Mouse (Mus musculus) midbrain, embryonic 16.5 days (tissue): ENCODE results near the gene Myh11. TPM values are rescaled to one million over a fixed set of nuclear protein-coding genes. Genes with fewer than 3 reads are reported as not detected.

Experiments used
- ATAC-seq: fragments of 200-750 bp; cut with Nextera tagmentation; 2 replicates; pipeline ENCODE4 v1.8.0; 2017; ENCODE audit warnings: moderate TSS enrichment
- H3K27ac ChIP-seq: fragments of 300-500 bp; sonication (generic); 2 replicates; pipeline ENCODE4 v1.5.1; 2014; ENCODE audit warnings: mild to moderate bottlenecking, low read length, mixed read lengths
- H3K27me3 ChIP-seq: fragments of 300-500 bp; sonication (generic); 2 replicates; pipeline ENCODE4 v1.6.1; 2014; ENCODE audit warnings: low read depth, low read length, mixed read lengths; ENCODE audit not compliant: control insufficient read depth, insufficient read depth
- H3K36me3 ChIP-seq: fragments of 300-500 bp; sonication (generic); 2 replicates; pipeline ENCODE4 v1.6.1; 2014; ENCODE audit warnings: mild to moderate bottlenecking, low read length, moderate library complexity, mixed read lengths; ENCODE audit not compliant: control insufficient read depth, insufficient read depth
- H3K4me1 ChIP-seq: fragments of 300-500 bp; sonication (generic); 2 replicates; pipeline ENCODE4 v1.6.1; 2014; ENCODE audit warnings: mild to moderate bottlenecking, low read length, mixed read lengths; ENCODE audit not compliant: control insufficient read depth, insufficient read depth
- H3K4me2 ChIP-seq: fragments of 300-500 bp; sonication (generic); 2 replicates; pipeline ENCODE4 v1.6.1; 2014; ENCODE audit warnings: mild to moderate bottlenecking, low read length, mixed read lengths
- H3K4me3 ChIP-seq: fragments of 300-500 bp; sonication (generic); 2 replicates; pipeline ENCODE4 v1.5.1; 2014; ENCODE audit warnings: low read depth, mild to moderate bottlenecking, low read length, moderate library complexity, mixed read lengths
- H3K9ac ChIP-seq: fragments of 300-500 bp; sonication (generic); 2 replicates; pipeline ENCODE4 v1.6.1; 2014; ENCODE audit warnings: low read depth, low read length, mixed read lengths
- H3K9me3 ChIP-seq: fragments of 300-500 bp; sonication (generic); replicated peaks from 2 replicates; pipeline ENCODE4 v1.6.1; 2014; ENCODE audit warnings: mild to moderate bottlenecking, low read length, mixed read lengths; ENCODE audit not compliant: control insufficient read depth, poor library complexity, severe bottlenecking
- WGBS: fragments of 180-500 bp; shearing (Covaris S2); extraction: QIAGEN DNeasy Blood & Tissue Kit; methylation state at CpG from one replicate; pipeline ENCODE4 v1.1.7; 2014; 5-methylcytosine and 5-hydroxymethylcytosine counted together
- polyA plus RNA-seq: library from polyadenylated mRNA; unstranded; fragments of >200 nt; fragmentation: Nextera tagmentation; extraction: Ambion mirVana; gene quantifications from 2 replicates; pipeline ENCODE4 v1.2.1, GENCODE M21; 2015

Gene Myh11
- polyA plus RNA-seq, 1 experiment from 2014 or later: 0.59 TPM

GRCm38 (mm10) chr16:14308245-14309073 is 17.3 kb upstream of the Myh11 start:
- Histone ChIP-seq H3K4me1 (no peaks in the 10 kb centered on the region), H3K27ac (no peak overlapping the region), H3K36me3 (peaks cover 13% of the 10 kb centered on the region; the same call in 1 of the 2 replicates), H3K4me2 (no peak overlapping the region), H3K4me3 (no peak overlapping the region), H3K9ac (no peak overlapping the region), H3K27me3 (no peaks in the 10 kb centered on the region), H3K9me3 (no peaks in the 10 kb centered on the region)
- ATAC-seq: no peak
- WGBS: 92% methylated on average over 6 of the region's 6 CpGs

DNA sequence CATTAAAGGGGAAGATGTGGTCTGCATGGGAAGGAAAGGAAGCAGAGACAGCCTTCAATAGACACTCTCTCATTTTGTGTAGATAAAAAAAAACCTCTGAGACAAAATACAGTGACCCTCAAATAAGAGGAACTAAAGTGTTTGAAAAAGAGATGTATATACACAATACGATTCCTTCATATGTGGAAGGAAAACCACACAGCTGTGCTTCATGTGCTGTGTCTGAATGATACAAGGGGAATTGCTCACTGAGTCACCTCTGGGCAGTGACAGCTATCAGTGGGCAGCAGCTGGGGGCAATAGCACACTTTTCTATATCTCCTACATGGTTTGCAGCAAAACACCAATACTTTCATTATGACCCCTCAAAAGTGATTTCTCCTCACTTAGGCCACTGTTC is 16.2 kb upstream of the Myh11 start:
- no peak overlapping the region for H3K27ac ChIP-seq
- no peak overlapping the region for H3K4me2 ChIP-seq
- ATAC-seq: no peak
- no peak overlapping the region for H3K9ac ChIP-seq
- no peaks in the 10 kb centered on the region for H3K4me1 ChIP-seq
- no peaks in the 10 kb centered on the region for H3K9me3 ChIP-seq
- peaks cover 7% of the 10 kb centered on the region; the same call in 1 of the 2 replicates for H3K36me3 ChIP-seq
- H3K4me3 ChIP-seq: no peak overlapping the region
- WGBS: 94% methylated on average over 1 of the region's 1 CpGs
- H3K27me3 ChIP-seq: no peaks in the 10 kb centered on the region

DNA sequence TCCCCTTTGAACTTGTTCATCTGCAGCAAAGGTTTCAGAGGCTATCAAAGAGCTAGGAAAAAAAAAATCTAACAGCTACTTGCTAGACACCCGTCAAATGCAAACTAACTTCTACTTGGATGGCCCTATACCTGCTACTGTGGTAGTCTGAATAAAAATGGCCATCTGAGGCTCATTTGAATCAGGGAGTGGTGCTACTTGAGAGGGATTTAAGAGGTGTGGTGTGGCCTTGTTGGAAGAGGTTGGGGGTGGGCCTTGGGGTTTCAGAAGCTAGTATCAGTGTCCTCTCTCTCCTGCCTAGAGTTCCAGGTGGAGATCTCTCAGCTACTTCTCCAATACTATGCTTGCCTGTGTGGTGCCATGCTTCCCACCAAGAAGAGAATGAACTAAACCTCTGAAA is 15.3 kb upstream of the Myh11 start:
- no peak overlapping the region for H3K4me2 ChIP-seq
- 77% methylated on average over 1 of the region's 1 CpGs for WGBS
- H3K4me1 ChIP-seq: no peaks in the 10 kb centered on the region
- no peak overlapping the region for H3K9ac ChIP-seq
- no peak for ATAC-seq
- H3K27ac ChIP-seq: no peak overlapping the region
- no peaks in the 10 kb centered on the region for H3K9me3 ChIP-seq
- H3K4me3 ChIP-seq: no peak overlapping the region
- H3K36me3 ChIP-seq: peaks cover 3% of the 10 kb centered on the region; the same call in 1 of the 2 replicates
- no peaks in the 10 kb centered on the region for H3K27me3 ChIP-seq

DNA sequence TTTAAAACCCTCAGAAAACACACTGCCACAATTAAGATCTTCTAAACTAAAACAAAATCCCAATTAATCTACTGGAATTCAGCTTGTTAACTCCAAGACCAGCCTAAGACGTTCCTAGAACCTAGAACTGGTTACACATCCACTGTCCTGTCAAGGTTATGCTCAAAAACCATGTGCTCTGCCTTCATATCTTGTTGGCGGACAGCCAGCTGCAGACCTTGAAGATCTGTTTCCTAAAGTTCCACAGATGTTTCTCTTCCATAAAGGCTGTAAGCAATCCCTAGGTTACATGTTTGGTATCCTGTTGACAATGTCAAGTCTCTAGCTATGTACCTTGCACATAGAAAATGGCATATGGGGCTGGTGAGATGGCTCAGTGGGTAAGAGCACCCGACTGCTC is 13.6 kb upstream of the Myh11 start:
- no peak overlapping the region for H3K4me3 ChIP-seq
- no peaks in the 10 kb centered on the region for H3K27me3 ChIP-seq
- no peak overlapping the region for H3K9ac ChIP-seq
- ATAC-seq: no peak
- 97% methylated on average over 3 of the region's 3 CpGs for WGBS
- H3K4me2 ChIP-seq: no peak overlapping the region
- no peaks in the 10 kb centered on the region for H3K4me1 ChIP-seq
- no peak overlapping the region for H3K27ac ChIP-seq
- H3K36me3 ChIP-seq: peaks cover 13% of the 10 kb centered on the region; the same call in 1 of the 2 replicates
- no peaks in the 10 kb centered on the region for H3K9me3 ChIP-seq

- Histone ChIP-seq H3K27me3 (no peaks in the 10 kb centered on the region), H3K36me3 (peaks cover 18% of the 10 kb centered on the region), H3K9ac (no peak overlapping the region), H3K4me2 (no peak overlapping the region), H3K9me3 (no peaks in the 10 kb centered on the region), H3K27ac (no peak overlapping the region), H3K4me3 (no peak overlapping the region), H3K4me1 (no peaks in the 10 kb centered on the region)
- ATAC-seq: no peak
- 62% methylated on average over 7 of the region's 7 CpGs for WGBS
These were observed 12.5 kb upstream of the Myh11 start for GRCm38 (mm10) chr16:14303676-14304075.

DNA sequence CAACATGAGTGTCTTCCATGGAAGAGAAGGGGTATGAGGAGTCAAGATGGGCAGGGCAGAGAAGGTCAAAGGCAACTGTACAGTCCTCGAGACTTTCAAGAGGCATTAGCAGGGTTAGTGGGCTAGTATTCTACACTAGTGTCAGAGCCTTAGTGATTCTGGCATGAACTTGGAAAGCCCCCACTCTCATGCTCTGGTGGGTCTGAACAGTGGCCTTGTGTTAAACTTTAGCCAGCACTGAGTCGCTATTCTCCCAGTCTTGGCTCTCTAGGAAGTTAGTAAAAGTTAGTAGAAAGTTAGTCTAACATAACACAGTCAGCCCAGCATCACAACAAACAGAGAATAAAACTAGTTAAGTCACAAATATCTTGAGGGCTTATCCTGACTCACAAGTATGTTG is 12.0 kb upstream of the Myh11 start:
- Histone ChIP-seq H3K9me3 (no peaks in the 10 kb centered on the region), H3K27me3 (no peaks in the 10 kb centered on the region), H3K4me3 (no peak overlapping the region), H3K27ac (no peak overlapping the region), H3K4me1 (no peaks in the 10 kb centered on the region), H3K9ac (no peak overlapping the region), H3K4me2 (no peak overlapping the region), H3K36me3 (peaks cover 18% of the 10 kb centered on the region)
- ATAC-seq: no peak
- 83% methylated on average over 2 of the region's 2 CpGs for WGBS

- peaks cover 21% of the 10 kb centered on the region for H3K36me3 ChIP-seq
- H3K4me1 ChIP-seq: no peaks in the 10 kb centered on the region
- no peak for ATAC-seq
- no peak overlapping the region for H3K9ac ChIP-seq
- WGBS: 98% methylated on average over 4 of the region's 4 CpGs
- no peaks in the 10 kb centered on the region for H3K27me3 ChIP-seq
- no peak overlapping the region for H3K4me2 ChIP-seq
- H3K9me3 ChIP-seq: no peaks in the 10 kb centered on the region
- H3K4me3 ChIP-seq: no peak overlapping the region
- H3K27ac ChIP-seq: no peak overlapping the region
These were observed 7.3 kb upstream of the Myh11 start for GRCm38 (mm10) chr16:14298461-14298860.

- Histone ChIP-seq H3K4me1 (no peaks in the 10 kb centered on the region), H3K4me2 (no peak overlapping the region), H3K27me3 (no peaks in the 10 kb centered on the region), H3K4me3 (no peak overlapping the region), H3K36me3 (peaks cover 21% of the 10 kb centered on the region), H3K27ac (no peak overlapping the region), H3K9me3 (no peaks in the 10 kb centered on the region), H3K9ac (no peak overlapping the region)
- ATAC-seq: no peak
- WGBS: 88% methylated on average over 4 of the region's 4 CpGs
These were observed 6.6 kb upstream of the Myh11 start for GRCm38 (mm10) chr16:14297746-14298145.

GRCm38 (mm10) chr16:14297137-14297536 is 6.0 kb upstream of the Myh11 start:
- Histone ChIP-seq H3K27me3 (0 out of 2 replicates have a peak, but pooled peaks cover 2% of the 10 kb centered on the region), H3K4me3 (no peak overlapping the region), H3K27ac (no peak overlapping the region), H3K36me3 (peaks cover 21% of the 10 kb centered on the region), H3K4me1 (peaks cover 3% of the 10 kb centered on the region; the same call in 1 of the 2 replicates), H3K4me2 (no peak overlapping the region), H3K9me3 (no peaks in the 10 kb centered on the region), H3K9ac (no peak overlapping the region)
- ATAC-seq: no peak
- 90% methylated on average over 3 of the region's 3 CpGs for WGBS
